8 mouse cellular contexts compared by ENCODE assay signal in the genomic region with DNA sequence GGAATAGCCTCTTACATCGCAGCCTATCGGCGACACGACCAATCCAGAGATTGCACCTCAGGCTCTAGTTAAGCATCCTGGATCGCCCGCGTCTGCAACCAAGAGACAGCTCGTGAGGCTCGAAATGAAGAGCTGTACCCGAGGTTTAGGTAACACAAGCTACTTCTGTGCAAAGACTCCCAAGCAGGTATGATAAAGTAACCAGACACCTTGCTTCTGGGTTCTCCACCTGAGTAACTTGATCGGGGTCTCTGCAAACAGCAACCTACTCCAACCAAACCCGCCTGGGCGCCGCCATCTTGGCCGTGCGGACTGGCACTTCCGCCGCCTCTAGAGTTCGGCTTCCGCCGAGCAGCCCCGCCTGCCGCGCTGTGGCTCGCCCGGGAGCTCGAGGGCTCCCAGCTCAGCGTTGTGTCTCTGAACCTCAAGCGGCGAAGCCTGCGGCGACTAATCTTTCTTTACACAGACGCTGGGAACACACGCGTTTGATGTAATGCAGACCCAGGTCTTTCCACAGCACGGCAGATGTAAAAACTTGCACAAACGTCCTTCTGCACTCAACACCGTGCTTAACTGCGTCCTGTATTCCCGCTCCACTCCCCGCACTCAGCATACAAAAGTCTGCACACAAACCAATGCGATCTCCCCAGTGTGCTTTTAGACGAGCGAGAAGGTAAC. TPM values are rescaled to one million over a fixed set of nuclear protein-coding genes. Genes with fewer than 3 reads are reported as not detected.
DNase-seq lines count a peak whose midpoint lies in the region; ATAC-seq and TF ChIP-seq lines count a peak whose summit lies in the region.

TSS of gene Rpap1 (minus strand) at position 332 of the 678 bp plus-strand sequence.

- intact Hi-C loops in left cerebral cortex, postnatal 10 days (cut with DNase I) = loop anchor here (10.0 kb wide), 1 partner anchor 147 kb away; no protein-coding TSS in a partner anchor

- TF ChIP-seq CTCF in cortical plate, adult 2 months (IDR thresholded peaks at IDR 0.05; ENCODE audit: extremely low read depth, insufficient read depth, low read length) = no peak

- peaks cover 1% of the 10 kb centered on the region; the same call in 1 of the 2 replicates for H3K4me1 ChIP-seq in cortical plate, adult 2 months (ENCODE audit: control insufficient read depth, insufficient read depth, low read length)

- DNase-seq in adrenal gland, adult (ENCODE audit: inconsistent age in 2 of 2, low spot score in 1 of 2) = peak; percentile 84 to 94
- peak; percentile 86 for DNase-seq in gastrocnemius, postnatal 10 days
- peak; percentile 73 for DNase-seq in hindlimb bud, embryonic 11.5 days (ENCODE audit: extremely low spot score, low read depth, low spot score)
- peak; percentile 82 to 89 for DNase-seq in left cerebral cortex, postnatal 10 days (ENCODE audit: extremely low spot score in 1 of 2, low spot score in 2 of 2)
- peak; percentile 88 to 90 for DNase-seq in right cerebral cortex, postnatal 10 days (ENCODE audit: low spot score in 2 of 2)
- DNase-seq in urinary bladder, postnatal 4 days (ENCODE audit: low spot score in 2 of 2) = peak; percentile 74 to 84

- peak; percentile 78 for TF ChIP-seq POLR2A in cortical plate, adult 2 months (IDR thresholded peaks at IDR 0.05; ENCODE audit: extremely low read depth, insufficient read depth, low read length)

- peak; percentile 99 for ATAC-seq in megakaryocyte progenitor cell, adult 5-6 weeks (replicated peaks; ENCODE audit: poor library complexity)

- H3K27ac ChIP-seq in cortical plate, adult 2 months (ENCODE audit: insufficient read depth, low read length) = peak within 1 kb of the TSS; percentile 77

- H3K4me3 ChIP-seq in cortical plate, adult 2 months (ENCODE audit: insufficient read depth, low read length) = peak within 1 kb of the TSS; percentile 75

RNA-seq across cellular contexts. Expression of gene Rpap1, which starts in this region (rescaled TPM):
- polyA plus RNA-seq in cortical plate, adult 2 months (2012; rRNA removed) = 14.6 and 15.4 TPM in 2 replicates
- 10 to 100 TPM; 14.2 to 14.5 TPM for total RNA-seq in gastrocnemius, postnatal 10 days (2021)
- total RNA-seq in left cerebral cortex, postnatal 10 days (2021) = 10 to 100 TPM; 15.9 to 17.1 TPM
- total RNA-seq in megakaryocyte progenitor cell, adult 5-6 weeks (2015) = 6.6 TPM in 2 replicates
- 9.6 and 9.7 TPM in 2 replicates for total RNA-seq in megakaryocyte progenitor cell, adult 5-6 weeks (2017)

Comparison
In these comparisons a context has a peak if more than half of its experiments do, and no peak if none do; other contexts are left out.
1. Peak in every context shown above with its lines: DNase-seq, ATAC-seq, H3K4me3 ChIP-seq and H3K27ac ChIP-seq.